Mouse (Mus musculus) lung, postnatal 25 days (tissue): ENCODE measurements at regions not wholly inside any gene's neighbourhood (a gene's known extent, or its start where the extent isn't known, plus 50 kb on each side); places are given as distances from the start of the nearest gene placed in this dataset.
A peak's percentile ranks its signal among the peaks of the same experiment; 100 is the strongest.

ENCODE experiments used
- DNase-seq: peaks from one replicate; pipeline ENCODE4 v3.0.0; 2022; ENCODE audit warnings: low spot score

GRCm38 (mm10) chr9:35328503-35328902, 60.8 kb downstream of the Rpusd4 start:
- DNase-seq = no peak

GRCm38 (mm10) chr9:35330386-35330785, 62.7 kb downstream of the Rpusd4 start:
- no peak for DNase-seq

GRCm38 (mm10) chr9:35331241-35331680, 63.6 kb downstream of the Rpusd4 start:
- no peak for DNase-seq

- DNase-seq = no peak
Measured at GRCm38 (mm10) chr9:35332688-35333630, 65.3 kb downstream of the Rpusd4 start.

GRCm38 (mm10) chr9:35333631-35334005, 66.0 kb downstream of the Rpusd4 start:
- no peak for DNase-seq

- DNase-seq = no peak
Measured at GRCm38 (mm10) chr9:35334536-35334935, 66.9 kb downstream of the Rpusd4 start.

- DNase-seq = no peak
Measured at GRCm38 (mm10) chr9:35335181-35335580, 67.5 kb downstream of the Rpusd4 start.

GRCm38 (mm10) chr9:35335888-35336700, 68.4 kb downstream of the Rpusd4 start:
- no peak for DNase-seq

- no peak for DNase-seq
Measured at GRCm38 (mm10) chr9:35336701-35337055, 69.0 kb downstream of the Rpusd4 start.

GRCm38 (mm10) chr9:35338858-35339257, 71.2 kb downstream of the Rpusd4 start:
- DNase-seq = no peak

- no peak for DNase-seq
Measured at GRCm38 (mm10) chr9:35339492-35340262, 72.0 kb downstream of the Rpusd4 start.

- no peak for DNase-seq
Measured at GRCm38 (mm10) chr9:35340263-35340573, 72.6 kb downstream of the Rpusd4 start.

GRCm38 (mm10) chr9:35340811-35341210, 73.1 kb downstream of the Rpusd4 start:
- DNase-seq = no peak

- DNase-seq = no peak
Measured at GRCm38 (mm10) chr9:35341386-35341785, 73.7 kb downstream of the Rpusd4 start.

GRCm38 (mm10) chr9:35342436-35342835, 74.8 kb downstream of the Rpusd4 start:
- DNase-seq = peak; percentile 47

- DNase-seq = no peak
Measured at GRCm38 (mm10) chr9:35343336-35343735, 75.7 kb downstream of the Rpusd4 start.

- no peak for DNase-seq
Measured at GRCm38 (mm10) chr9:35344374-35344773, 76.6 kb upstream of the Cdon start.

- no peak for DNase-seq
Measured at GRCm38 (mm10) chr9:35346378-35346777, 74.5 kb upstream of the Cdon start.

GRCm38 (mm10) chr9:35350046-35350552, 70.8 kb upstream of the Cdon start:
- no peak for DNase-seq

GRCm38 (mm10) chr9:35351576-35351975, 69.4 kb upstream of the Cdon start:
- DNase-seq = no peak

- no peak for DNase-seq
Measured at GRCm38 (mm10) chr9:35354652-35355130, 66.2 kb upstream of the Cdon start.

GRCm38 (mm10) chr9:35359699-35360098, 61.2 kb upstream of the Cdon start:
- peak; percentile 59 for DNase-seq
